10 mouse cellular contexts compared by ENCODE assay signal in the genomic region with DNA sequence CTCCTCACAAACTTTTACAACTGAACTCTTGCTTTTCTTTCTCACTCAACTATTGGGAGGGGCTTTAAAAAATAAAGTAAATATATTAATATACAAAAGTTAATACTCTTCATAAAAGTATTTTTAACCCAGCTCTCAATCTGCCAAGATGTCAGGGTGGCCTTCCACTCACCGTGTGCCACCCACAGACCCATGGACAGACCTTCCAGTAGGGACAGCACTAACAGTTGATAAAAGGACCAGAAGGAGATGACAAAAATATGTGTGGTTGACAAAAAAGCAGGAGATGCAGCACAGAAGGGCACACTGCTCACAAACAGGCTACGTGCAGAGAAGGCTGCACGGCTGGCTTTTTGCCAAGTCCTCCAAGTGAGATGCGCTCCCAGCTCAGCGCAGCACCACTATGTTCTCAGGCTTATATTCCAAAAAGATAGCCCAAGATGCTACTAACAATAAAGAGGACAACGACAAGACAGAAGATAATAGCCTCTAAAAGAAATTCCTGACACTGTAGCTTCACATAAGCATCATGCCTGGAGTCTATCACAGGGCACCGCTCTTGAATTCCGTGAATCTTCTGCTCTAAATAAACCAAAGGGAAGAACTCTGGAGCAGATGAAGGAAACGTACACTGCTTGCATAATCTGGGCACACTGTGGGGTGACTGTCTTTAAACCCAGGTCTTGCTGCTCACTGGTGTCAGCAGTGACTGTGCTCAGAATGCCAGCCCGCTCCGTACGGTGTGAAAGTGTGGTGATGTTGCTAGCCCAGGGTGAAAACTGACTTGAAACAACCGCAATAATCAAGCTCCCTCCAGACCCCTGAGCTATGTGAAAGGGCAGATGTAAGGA.
A peak's percentile ranks its signal among the peaks of the same experiment; 100 is the strongest.
DNase-seq lines count a peak whose midpoint lies in the region; ATAC-seq lines count a peak whose summit lies in the region.
"Had no signal": no experiment of that assay in that cellular context is flagged by ENCODE, and none has a peak within 500 bp of the region (broad histone marks: within the 10 kb centered on the region; RNA-seq: fewer than 3 reads in every experiment).

No protein-coding gene starts in this region.

- no peak overlapping the region for H3K4me2 ChIP-seq in kidney, embryonic 15.5 days
- H3K4me2 ChIP-seq in heart, embryonic 13.5 days = peak overlapping the region; percentile 29
- H3K4me2 ChIP-seq: liver, embryonic 15.5 days had no signal

- 75% methylated on average over 13 of the region's 13 CpGs for WGBS in kidney, embryonic 15.5 days
- 45% methylated on average over 13 of the region's 13 CpGs for WGBS in heart, embryonic 13.5 days

- no peaks in the 10 kb centered on the region for H3K9me3 ChIP-seq in kidney, embryonic 15.5 days (replicated peaks)
- H3K9me3 ChIP-seq in heart, embryonic 13.5 days = no peaks in the 10 kb centered on the region
- H3K9me3 ChIP-seq: G1E; liver, embryonic 15.5 days had no signal

- H3K4me3 ChIP-seq in kidney, embryonic 15.5 days (replicated peaks) = no peak overlapping the region
- no peak overlapping the region for H3K4me3 ChIP-seq in heart, embryonic 13.5 days
- H3K4me3 ChIP-seq: liver, embryonic 15.5 days had no signal

- H3K27ac ChIP-seq in kidney, embryonic 15.5 days = no peak overlapping the region
- H3K27ac ChIP-seq in heart, embryonic 13.5 days (replicated peaks) = peak overlapping the region; percentile 74
- H3K27ac ChIP-seq: liver, embryonic 15.5 days had no signal

- peak; percentile 51 for DNase-seq in kidney, postnatal 10 days
- DNase-seq in Muller cell, postnatal 12 days (ENCODE audit: inconsistent ontology term) = peak; percentile 34
- peak; percentile 66 for DNase-seq in cerebellum, adult 11 months
- DNase-seq in thymus, postnatal 14 days = no peak
- DNase-seq in thymus, postnatal 36 days = no peak
- DNase-seq in yolk sac, embryonic 10.5 days (ENCODE audit: low spot score) = no peak

- ATAC-seq in kidney, embryonic 15.5 days (replicated peaks; ENCODE audit: low FRiP score) = no peak
- no peak for ATAC-seq in heart, embryonic 13.5 days (ENCODE audit: extremely low read depth, insufficient number of reproducible peaks, low FRiP score, low TSS enrichment)

- no peaks in the 10 kb centered on the region for H3K27me3 ChIP-seq in kidney, embryonic 15.5 days
- no peaks in the 10 kb centered on the region for H3K27me3 ChIP-seq in heart, embryonic 13.5 days (replicated peaks)
- H3K27me3 ChIP-seq: liver, embryonic 15.5 days had no signal

- H3K4me1 ChIP-seq in kidney, embryonic 15.5 days = peaks cover 49% of the 10 kb centered on the region
- peaks cover 77% of the 10 kb centered on the region for H3K4me1 ChIP-seq in heart, embryonic 13.5 days

- H3K36me3 ChIP-seq in kidney, embryonic 15.5 days = no peaks in the 10 kb centered on the region
- H3K36me3 ChIP-seq in heart, embryonic 13.5 days = no peaks in the 10 kb centered on the region
- H3K36me3 ChIP-seq: G1E; liver, embryonic 15.5 days had no signal

- no peak overlapping the region for H3K9ac ChIP-seq in kidney, embryonic 15.5 days
- H3K9ac ChIP-seq in heart, embryonic 13.5 days = peak overlapping the region; percentile 50
- H3K9ac ChIP-seq: liver, embryonic 15.5 days had no signal

Comparison
In these comparisons a context has a peak if more than half of its experiments do, and no peak if none do; other contexts are left out.
1. DNase-seq: peak in kidney, postnatal 10 days (single experiment), Muller cell, postnatal 12 days (single experiment) and cerebellum, adult 11 months (single experiment); none in thymus, postnatal 14 days (single experiment), thymus, postnatal 36 days (0 of 2) and yolk sac, embryonic 10.5 days (single experiment).